Mouse (Mus musculus) spleen, postnatal 4 days (tissue): Measurements from ENCODE around the gene Cdkn2b.

Source experiments
- DNase-seq, 2 experiments: peaks; one replicate each; pipeline ENCODE4 v3.0.0; 2022; ENCODE audit warnings: low spot score in 2 of 2

Cdkn2b gene

GRCm38 (mm10) chr4:89293516-89293915 lies 17.3 kb downstream of the Cdkn2b start:
- no peak for DNase-seq

GRCm38 (mm10) chr4:89289028-89289427 lies 21.8 kb downstream of the Cdkn2b start:
- DNase-seq, result no peak

- no peak for DNase-seq
Measured at GRCm38 (mm10) chr4:89286566-89286965, 24.3 kb downstream of the Cdkn2b start.

DNA sequence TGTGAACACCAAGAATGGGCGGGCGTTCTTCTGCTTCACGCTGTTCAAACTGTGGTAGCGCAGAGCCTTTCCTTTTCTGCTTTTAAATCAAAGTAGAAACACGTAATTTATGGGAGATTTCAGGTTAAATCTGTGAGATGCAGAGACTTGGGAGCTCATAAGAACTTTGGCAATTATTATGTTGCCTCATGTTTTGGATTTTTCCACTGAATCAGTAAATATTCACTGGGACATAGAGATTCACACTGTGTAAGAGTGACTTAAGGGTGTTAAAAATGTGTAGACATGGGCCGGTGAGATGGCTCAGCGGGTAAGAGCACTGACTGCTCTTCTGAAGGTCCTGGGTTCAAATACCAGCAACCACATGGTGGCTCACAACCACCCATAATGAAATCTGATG lies 25.2 kb downstream of the Cdkn2b start:
- no peak for DNase-seq

DNA sequence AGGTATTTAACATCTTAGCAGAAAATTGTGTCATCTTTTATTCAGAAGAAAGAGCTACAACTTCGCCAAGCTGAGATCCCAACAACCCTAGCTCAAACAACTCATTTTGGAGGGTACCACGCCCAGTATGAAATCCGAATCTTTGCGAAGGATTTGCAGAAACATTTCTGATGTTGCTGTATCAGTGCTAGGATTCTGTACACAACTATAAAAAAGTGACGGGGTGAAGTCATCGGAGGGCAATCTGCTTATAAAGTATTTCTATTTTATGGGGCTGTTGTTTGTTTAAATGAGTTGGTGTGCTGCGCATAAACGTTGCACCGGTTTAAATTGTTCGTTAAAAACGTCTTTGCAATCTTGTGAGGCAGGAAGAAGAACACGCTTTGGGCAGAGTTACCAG lies 28.2 kb downstream of the Cdkn2b start:
- no peak for DNase-seq

- DNase-seq, result no peak
Measured at GRCm38 (mm10) chr4:89282036-89282566, 28.7 kb downstream of the Cdkn2b start.

- DNase-seq, result no peak
Measured at GRCm38 (mm10) chr4:89281236-89281635, 29.6 kb downstream of the Cdkn2b start.

DNA sequence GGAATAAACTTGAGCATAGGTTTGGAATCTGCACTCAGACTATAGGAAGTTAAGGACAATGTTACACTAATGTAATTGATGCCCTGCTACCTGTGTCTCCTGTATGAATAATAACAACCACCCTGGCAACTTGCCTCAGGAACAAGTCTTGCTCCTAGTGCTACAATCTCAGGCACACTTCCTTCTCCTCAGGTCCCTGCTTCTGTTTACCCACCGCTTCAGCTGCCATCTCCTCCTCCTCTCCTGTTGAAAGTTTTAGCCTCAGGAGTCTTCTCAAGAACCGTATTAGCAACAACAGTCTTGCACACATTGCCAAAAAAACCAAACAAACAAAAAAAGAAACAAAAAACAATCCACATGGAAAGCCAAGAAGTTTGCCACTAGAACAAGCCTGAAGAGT lies 31.2 kb downstream of the Cdkn2b start:
- DNase-seq, result no peak

- DNase-seq, result no peak
Measured at GRCm38 (mm10) chr4:89277381-89277940, 33.4 kb downstream of the Cdkn2b start.

DNA sequence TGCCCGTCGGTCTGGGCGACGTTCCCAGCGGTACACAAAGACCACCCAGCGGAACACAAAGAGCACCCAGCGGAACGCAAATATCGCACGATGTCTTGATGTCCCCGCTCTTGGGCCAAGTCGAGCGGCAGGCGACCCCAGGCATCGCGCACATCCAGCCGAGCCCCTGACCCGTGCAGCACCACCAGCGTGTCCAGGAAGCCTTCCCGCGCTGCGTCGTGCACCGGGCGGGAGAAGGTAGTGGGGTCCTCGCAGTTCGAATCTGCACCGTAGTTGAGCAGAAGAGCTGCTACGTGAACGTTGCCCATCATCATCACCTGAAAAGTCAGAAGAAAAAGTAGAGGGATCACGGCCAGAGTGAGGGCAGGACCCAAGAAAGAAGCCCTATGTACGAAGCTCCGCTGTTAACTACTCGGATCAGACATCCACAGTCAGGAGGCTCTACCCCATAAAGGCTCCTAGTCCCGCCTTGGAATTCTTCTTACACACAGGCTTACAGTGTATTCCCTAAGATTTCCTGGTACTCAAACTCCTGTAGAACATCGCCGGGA lies 34.1 kb downstream of the Cdkn2b start:
- no peak for DNase-seq

GRCm38 (mm10) chr4:89275811-89276584 lies 34.8 kb downstream of the Cdkn2b start:
- no peak for DNase-seq

DNA sequence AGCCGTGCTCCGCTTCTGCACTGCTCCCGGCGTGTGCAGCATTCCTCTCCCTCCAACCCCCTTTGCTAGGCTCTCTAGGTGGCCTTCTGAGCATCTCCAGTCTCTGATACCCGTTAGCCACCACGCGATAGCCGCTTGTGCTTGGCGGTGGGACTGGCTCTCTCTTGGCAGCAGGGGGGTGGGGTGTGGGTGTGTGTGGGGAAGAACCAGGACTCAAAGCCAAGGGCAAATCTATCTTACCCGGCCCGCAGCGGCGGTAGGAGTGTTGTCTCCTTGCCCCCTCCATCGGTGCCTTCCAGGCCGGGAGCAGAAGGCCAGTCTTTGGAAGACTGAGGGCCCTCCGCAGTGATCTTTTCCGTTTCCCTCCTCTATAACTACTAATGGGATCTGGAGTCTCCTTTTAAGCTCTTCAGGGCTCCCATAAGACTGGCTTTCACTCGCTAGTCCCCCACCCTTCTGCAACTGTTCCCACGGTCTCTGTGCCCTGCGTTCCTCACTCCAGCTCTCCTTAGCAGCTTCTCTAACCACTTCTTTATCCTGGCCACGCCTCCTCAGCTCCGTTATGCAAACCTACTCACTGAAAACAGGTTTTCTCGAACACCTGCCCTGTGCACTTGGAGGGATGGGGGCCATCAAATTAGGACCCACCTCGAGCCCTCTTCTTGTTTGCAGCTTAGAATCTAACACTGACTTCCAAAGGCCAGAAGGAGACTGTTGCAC lies 35.9 kb downstream of the Cdkn2b start:
- DNase-seq, result no peak

DNA sequence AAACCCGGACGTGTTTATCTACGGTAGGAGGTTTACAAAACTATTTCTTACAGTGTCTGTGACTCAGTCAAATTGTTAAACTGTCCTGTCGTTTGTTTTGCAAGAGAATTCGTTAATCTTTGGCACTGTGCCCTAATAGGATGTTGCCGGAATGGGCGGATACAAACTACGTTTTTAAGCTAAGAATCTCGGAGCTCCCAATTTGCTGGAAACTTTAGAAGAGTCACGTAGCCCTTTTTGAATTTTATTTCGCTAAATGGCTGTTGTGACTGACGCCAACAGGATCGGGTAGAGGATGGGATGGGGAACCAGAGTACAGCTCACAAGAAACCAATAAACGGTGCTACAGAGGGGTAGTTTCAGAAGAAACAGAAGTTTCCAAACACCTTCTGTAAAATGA lies 36.8 kb downstream of the Cdkn2b start:
- no peak for DNase-seq

DNA sequence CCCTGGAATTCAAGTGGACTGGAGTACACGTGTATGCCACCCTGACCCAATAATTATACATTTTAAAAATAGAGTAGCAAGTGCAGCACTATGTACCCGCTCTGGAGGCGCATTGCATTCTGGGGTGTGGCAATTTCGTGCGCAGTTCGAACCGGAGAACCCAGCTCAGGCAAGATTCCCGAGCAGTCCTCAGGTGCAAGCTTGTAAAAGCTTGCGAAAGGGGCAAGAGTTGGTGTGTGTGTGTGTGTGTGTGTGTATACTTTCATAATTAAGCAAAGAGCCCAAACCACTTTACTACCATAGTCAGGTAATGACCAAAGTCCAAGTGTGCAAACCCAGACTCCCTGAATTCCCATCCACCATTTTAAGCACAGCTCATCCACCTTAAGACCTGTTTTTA lies 37.3 kb downstream of the Cdkn2b start:
- DNase-seq, result no peak

DNA sequence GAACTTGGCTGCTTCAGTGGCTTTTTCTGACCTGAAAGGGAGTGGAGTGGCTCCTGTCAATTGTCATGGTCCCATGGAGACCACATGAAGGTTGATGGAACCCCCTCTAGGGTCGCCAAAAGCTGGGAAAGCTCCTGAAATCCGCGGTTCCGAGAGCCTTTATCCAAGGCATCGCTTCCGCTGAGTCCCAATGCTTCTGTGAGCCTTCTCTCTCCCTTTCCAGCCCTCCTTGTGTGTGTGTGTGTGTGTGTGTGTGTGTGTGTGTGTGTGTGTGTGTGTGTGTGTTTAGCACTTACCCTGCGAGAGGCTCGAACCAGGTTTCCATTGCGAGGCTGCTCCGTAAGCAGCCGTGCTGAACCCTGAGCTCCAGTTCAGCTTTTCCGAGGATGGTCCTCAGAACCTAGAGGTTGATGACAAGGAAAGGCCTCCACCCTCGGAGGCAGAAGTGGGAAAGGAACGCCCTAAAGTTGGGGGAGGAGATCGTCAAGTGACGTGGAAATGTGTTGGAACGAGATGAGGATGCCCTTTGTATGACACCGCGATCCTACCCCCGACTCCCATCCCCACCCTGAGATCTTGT lies 37.8 kb downstream of the Cdkn2b start:
- no peak for DNase-seq

DNA sequence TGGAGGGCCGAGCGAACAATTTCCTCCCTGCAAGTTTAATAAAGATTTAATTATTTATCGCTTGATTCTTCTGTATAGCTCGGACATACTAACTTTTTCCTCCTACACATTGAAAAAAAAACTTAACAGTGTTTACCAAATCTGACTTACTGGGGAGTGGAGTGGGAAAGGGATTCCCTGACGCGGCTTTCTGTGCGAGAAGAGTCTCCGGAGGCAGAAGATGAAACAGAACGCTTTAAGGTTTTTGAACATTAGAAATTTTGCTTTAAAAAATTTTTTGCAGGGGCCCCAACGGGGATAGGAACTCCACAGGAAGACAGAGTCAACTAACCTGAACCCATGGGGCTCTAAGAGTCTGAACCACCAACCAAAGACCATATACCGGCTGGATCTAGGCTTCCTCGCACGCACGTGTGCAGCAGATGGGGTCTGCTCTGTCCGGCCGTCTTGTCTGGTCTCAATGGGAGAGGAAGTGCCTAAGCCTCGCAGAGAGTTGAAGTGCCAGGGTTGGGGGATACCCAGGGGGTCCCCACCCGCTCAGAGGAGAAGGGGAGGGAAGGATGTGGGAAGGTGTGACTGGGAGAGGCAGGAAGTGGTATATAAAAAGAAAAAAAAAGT lies 38.6 kb downstream of the Cdkn2b start:
- no peak for DNase-seq

DNA sequence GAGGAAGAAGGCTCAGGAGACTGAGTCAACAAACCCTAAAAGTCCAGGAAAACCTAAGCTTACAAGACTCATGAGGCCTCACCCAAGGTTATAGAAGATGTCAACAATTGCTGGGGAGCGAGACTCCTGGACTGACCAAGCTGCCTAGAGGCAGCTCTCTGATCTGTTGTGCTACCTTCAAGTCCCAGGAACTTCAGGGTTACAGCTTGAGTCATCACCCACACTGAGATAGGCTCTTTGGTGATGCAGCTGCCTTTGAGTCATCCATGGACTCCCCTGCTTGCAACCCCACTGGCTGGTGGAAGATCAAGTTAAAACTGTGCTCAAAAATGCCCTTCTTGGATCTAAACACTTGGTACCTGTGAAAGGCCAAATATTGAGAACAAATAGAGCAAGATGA lies 53.1 kb downstream of the Cdkn2b start:
- no peak for DNase-seq
